Mouse (Mus musculus): ENCODE measurements around the gene Baiap2l2.

The Baiap2l2 gene

DNA sequence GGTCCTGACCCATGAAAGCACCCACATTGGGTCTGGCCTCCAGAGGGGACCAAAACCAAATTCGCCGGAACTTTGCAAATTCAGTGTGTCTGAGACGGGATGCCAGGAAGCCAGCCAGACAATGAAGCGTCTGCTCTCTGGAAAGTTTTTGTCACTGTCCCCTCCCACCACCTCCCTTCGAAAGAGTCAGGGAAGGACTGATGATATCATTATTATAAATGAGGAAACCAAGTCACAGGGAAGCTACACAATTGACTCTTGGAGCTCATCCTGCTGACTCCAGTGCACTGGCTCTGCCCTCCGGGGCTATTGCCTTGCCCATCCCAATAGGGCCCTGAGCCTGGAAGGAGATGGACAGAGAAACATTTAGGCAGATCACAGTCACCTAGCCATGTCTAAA is 71.7 kb downstream of the Baiap2l2 start:
- DNase-seq (ENCODE audit: low read depth, low spot score) = peak; percentile 49

DNA sequence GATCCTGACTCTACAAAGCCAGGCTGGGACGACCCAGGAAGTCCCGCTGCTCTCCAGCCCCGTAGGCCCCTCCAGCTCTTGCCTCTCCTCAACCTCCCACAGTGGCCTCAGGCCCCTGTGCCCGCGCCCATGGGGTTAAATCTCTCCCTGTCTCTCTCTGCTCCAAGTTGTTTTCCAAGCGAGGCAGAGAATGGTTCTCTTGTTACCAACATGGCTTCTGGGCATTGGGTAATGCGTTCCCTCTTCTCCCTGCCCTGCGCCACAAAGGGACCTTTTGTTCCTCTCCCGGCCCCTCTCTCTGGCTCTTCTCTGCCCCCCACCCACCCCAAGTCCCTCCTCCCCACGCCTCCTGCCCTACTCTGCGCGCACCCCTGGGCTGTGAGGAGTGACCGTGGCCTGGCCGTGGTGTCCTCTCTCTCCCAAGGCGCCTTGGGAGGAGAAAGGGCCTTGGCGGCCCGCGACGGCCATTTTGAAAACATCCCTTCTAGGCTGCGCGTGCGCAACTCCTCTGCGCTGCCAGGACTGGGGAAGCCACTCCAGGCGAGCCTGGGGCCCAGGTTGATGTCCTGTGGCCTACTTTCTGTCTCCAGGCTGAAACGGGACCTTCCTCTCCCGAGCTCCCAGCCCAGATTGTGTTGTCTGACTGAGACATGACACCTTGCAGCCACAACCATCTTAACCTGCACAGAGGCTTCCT is 72.4 kb downstream of the Baiap2l2 start:
- DNase-seq (ENCODE audit: low read depth, low spot score) = peak; percentile 81

DNA sequence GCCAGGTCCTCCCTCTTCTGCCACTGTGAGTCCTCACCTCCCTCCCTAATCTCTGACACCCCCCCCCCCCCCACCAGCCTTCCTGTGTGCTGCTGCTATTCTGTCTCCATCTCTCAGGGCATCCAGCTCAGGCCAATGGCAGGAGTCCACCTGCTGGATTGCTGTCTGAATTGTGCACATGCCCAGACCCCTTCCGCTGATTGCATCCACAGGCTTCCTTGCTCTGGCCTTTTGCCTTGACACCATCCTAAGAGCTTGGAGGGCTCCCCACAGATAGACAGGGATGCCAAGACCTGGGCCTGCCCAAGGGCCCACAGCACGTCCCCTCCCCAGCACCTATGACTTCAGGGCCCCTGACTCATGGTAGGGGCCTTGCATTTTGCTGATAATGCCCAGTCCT is 75.0 kb downstream of the Baiap2l2 start:
- DNase-seq (ENCODE audit: low read depth, low spot score) = no peak

DNA sequence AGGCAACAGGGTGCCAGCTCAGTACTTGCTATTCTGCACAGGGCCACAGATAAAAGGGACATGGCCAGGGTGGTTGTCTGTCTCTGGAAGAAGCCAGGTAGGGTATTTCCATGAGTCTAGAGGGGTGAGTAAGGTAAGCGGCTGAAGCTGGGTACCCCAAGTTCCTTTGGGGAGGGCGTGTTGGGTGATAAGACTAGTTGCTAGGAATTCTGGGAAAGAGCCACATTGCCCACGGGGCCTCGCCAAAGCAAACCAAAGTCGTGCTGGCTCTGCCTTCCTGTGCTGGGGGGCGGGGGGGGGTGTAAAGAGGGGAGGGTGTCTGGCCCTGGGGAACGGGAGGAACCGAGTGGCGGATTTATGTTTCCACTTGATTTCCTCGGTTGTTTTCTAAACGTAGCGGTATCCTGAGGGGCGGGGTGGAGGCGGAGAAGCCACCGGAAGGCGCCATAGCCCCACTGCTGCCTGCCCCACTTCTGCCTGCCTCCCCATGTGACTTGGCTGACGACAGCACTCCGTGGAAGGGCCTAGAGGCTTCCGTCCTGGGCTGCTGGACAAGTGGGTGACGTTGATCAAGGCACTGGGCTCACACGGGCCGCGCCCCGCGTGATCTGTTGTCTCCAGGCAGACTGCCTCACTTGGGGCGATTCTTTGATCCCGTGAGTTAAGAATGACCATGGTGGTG is 76.4 kb downstream of the Baiap2l2 start:
- DNase-seq (ENCODE audit: low read depth, low spot score) = peak; percentile 46

DNA sequence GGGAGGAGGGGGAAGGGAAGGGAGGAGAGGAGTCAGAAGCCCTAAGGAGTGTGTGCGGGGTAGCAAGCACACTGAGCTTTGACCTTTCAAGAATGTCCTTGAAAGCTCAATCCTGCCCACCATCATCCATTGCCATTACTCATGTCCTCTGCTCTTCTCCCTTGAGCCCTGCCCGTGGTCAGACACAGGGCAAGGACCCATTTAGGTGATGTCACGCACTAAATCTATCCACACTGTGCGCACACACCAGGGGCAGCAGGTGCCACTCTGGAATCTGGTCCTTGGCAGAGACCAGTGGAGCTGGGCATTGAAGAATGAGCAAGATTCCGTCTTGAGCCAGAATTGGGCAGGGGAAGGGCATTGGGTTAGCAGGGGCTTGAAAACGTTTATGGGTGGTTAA is 77.1 kb downstream of the Baiap2l2 start:
- no peak for DNase-seq (ENCODE audit: low read depth, low spot score)

Measured in R1 (cell line).